Mouse (Mus musculus): Measurements from ENCODE around the gene Phyhd1. TPM values are rescaled to one million over a fixed set of nuclear protein-coding genes. Genes with fewer than 3 reads are reported as not detected.
A peak's percentile ranks its signal among the peaks of the same experiment; 100 is the strongest.

Phyhd1 gene
- polyA plus RNA-seq, 1 experiment = 11.4 TPM

- Histone ChIP-seq H3K9ac (ENCODE audit: low read depth, poor library complexity, severe bottlenecking) (no peak overlapping the region), H3K27me3 (ENCODE audit: control insufficient read depth, insufficient read depth, low read length, poor library complexity, severe bottlenecking) (no peaks in the 10 kb centered on the region), H3K27ac (ENCODE audit: insufficient read depth, low read length) (no peak overlapping the region), H3K9me3 (replicated peaks; ENCODE audit: control insufficient read depth, insufficient read depth, low read length, poor library complexity, severe bottlenecking) (no peaks in the 10 kb centered on the region), H3K4me3 (ENCODE audit: low read depth, low read length) (no peak overlapping the region), H3K36me3 (ENCODE audit: control insufficient read depth, insufficient read depth, low read length, poor library complexity, severe bottlenecking) (no peaks in the 10 kb centered on the region), H3K4me1 (ENCODE audit: control insufficient read depth, insufficient read depth, low read length) (peaks cover 8% of the 10 kb centered on the region)
- TF ChIP-seq POLR2A (IDR thresholded peaks at IDR 0.05; ENCODE audit: insufficient read depth, low read length) = no peak
Observed at GRCm38 (mm10) chr2:30262840-30263441, 3.1 kb upstream of the Phyhd1 start.

GRCm38 (mm10) chr2:30263811-30264210 lies 2.2 kb upstream of the Phyhd1 start:
- Histone ChIP-seq H3K9ac (ENCODE audit: low read depth, poor library complexity, severe bottlenecking) (no peak overlapping the region), H3K27ac (ENCODE audit: insufficient read depth, low read length) (0 out of 2 replicates have a peak overlapping the region, but pooled peaks have one; percentile 11), H3K4me1 (ENCODE audit: control insufficient read depth, insufficient read depth, low read length) (peaks cover 6% of the 10 kb centered on the region), H3K36me3 (ENCODE audit: control insufficient read depth, insufficient read depth, low read length, poor library complexity, severe bottlenecking) (no peaks in the 10 kb centered on the region), H3K9me3 (replicated peaks; ENCODE audit: control insufficient read depth, insufficient read depth, low read length, poor library complexity, severe bottlenecking) (no peaks in the 10 kb centered on the region), H3K27me3 (ENCODE audit: control insufficient read depth, insufficient read depth, low read length, poor library complexity, severe bottlenecking) (no peaks in the 10 kb centered on the region), H3K4me3 (ENCODE audit: low read depth, low read length) (no peak overlapping the region)
- TF ChIP-seq CTCF (IDR thresholded peaks at IDR 0.05; ENCODE audit: low read depth, low read length) = no peak
- no peak for TF ChIP-seq EP300 (IDR thresholded peaks at IDR 0.05; ENCODE audit: insufficient read depth, low read depth, low read length)
- no peak for TF ChIP-seq POLR2A (IDR thresholded peaks at IDR 0.05; ENCODE audit: insufficient read depth, low read length)

DNA sequence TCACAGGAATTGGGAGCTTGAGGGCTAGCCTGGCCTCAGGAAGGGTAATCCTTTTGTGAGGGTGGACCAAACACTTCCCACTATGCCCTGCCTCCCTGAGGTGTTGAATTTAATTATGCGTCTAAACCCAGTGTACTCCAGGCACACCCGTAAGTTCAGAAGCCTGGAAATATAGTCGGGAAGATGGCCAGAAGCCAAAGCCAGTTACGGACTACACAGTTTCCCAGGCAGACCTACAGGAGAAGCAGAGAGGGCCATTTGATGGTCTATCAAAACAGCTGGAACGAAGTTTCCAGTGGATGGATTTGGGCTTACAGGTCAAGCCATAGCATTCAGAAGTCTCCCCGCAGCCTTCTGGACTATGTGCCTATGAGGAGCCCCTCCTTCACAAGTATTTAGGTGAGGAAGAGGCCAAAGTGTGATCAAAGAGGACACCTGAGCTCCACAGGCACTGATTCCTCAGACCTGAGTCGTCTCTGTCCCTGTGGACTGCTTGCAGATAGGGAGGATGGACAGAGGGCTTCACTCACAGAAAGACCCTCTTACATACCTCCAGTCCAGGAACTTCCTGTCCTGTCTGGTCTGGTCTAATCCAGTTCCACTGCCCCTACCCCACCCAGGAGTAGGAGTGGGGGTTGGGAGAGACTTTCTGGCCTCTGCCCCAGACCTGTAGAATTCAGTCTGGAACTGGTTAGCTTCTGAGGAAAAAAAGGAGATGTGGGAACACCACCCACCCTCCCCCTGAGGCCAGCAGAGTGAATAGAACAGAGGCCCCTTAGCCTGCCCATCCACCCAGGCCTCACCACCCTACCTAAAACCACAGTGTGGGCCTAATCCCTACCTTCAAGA lies 1.1 kb upstream of the Phyhd1 start:
- H3K27ac ChIP-seq (ENCODE audit: insufficient read depth, low read length) = peak overlapping the region; percentile 83
- 0 out of 2 replicates have a peak overlapping the region, but pooled peaks have one; percentile 55 for H3K9ac ChIP-seq (ENCODE audit: low read depth, poor library complexity, severe bottlenecking)
- TF ChIP-seq CTCF (IDR thresholded peaks at IDR 0.05; ENCODE audit: low read depth, low read length) (no peak), POLR2A (IDR thresholded peaks at IDR 0.05; ENCODE audit: insufficient read depth, low read length) (no peak), EP300 (IDR thresholded peaks at IDR 0.05; ENCODE audit: insufficient read depth, low read depth, low read length) (peak; percentile 89)
- no peaks in the 10 kb centered on the region for H3K36me3 ChIP-seq (ENCODE audit: control insufficient read depth, insufficient read depth, low read length, poor library complexity, severe bottlenecking)
- no peaks in the 10 kb centered on the region for H3K9me3 ChIP-seq (replicated peaks; ENCODE audit: control insufficient read depth, insufficient read depth, low read length, poor library complexity, severe bottlenecking)
- H3K4me3 ChIP-seq (ENCODE audit: low read depth, low read length) = no peak overlapping the region
- peaks cover 6% of the 10 kb centered on the region for H3K4me1 ChIP-seq (ENCODE audit: control insufficient read depth, insufficient read depth, low read length)
- no peaks in the 10 kb centered on the region for H3K27me3 ChIP-seq (ENCODE audit: control insufficient read depth, insufficient read depth, low read length, poor library complexity, severe bottlenecking)

GRCm38 (mm10) chr2:30266392-30266941 lies 464 bp downstream of the Phyhd1 start:
- Histone ChIP-seq H3K9me3 (replicated peaks; ENCODE audit: control insufficient read depth, insufficient read depth, low read length, poor library complexity, severe bottlenecking) (no peaks in the 10 kb centered on the region), H3K9ac (ENCODE audit: low read depth, poor library complexity, severe bottlenecking) (peak overlapping the region; percentile 55), H3K4me3 (ENCODE audit: low read depth, low read length) (peak overlapping the region; percentile 30), H3K36me3 (ENCODE audit: control insufficient read depth, insufficient read depth, low read length, poor library complexity, severe bottlenecking) (no peaks in the 10 kb centered on the region), H3K4me1 (ENCODE audit: control insufficient read depth, insufficient read depth, low read length) (peaks cover 6% of the 10 kb centered on the region), H3K27ac (ENCODE audit: insufficient read depth, low read length) (peak overlapping the region; percentile 83), H3K27me3 (ENCODE audit: control insufficient read depth, insufficient read depth, low read length, poor library complexity, severe bottlenecking) (no peaks in the 10 kb centered on the region)
- no peak for TF ChIP-seq EP300 (IDR thresholded peaks at IDR 0.05; ENCODE audit: insufficient read depth, low read depth, low read length)
- TF ChIP-seq POLR2A (IDR thresholded peaks at IDR 0.05; ENCODE audit: insufficient read depth, low read length) = no peak
- no peak for TF ChIP-seq CTCF (IDR thresholded peaks at IDR 0.05; ENCODE audit: low read depth, low read length)

- Histone ChIP-seq H3K36me3 (ENCODE audit: control insufficient read depth, insufficient read depth, low read length, poor library complexity, severe bottlenecking) (no peaks in the 10 kb centered on the region), H3K9ac (ENCODE audit: low read depth, poor library complexity, severe bottlenecking) (no peak overlapping the region)
- TF ChIP-seq EP300 (IDR thresholded peaks at IDR 0.05; ENCODE audit: insufficient read depth, low read depth, low read length) (no peak), CTCF (IDR thresholded peaks at IDR 0.05; ENCODE audit: low read depth, low read length) (no peak), POLR2A (IDR thresholded peaks at IDR 0.05; ENCODE audit: insufficient read depth, low read length) (no peak)
Observed at GRCm38 (mm10) chr2:30267466-30267865, 1.5 kb downstream of the Phyhd1 start.

GRCm38 (mm10) chr2:30268371-30268770 lies 2.4 kb downstream of the Phyhd1 start:
- Histone ChIP-seq H3K9ac (ENCODE audit: low read depth, poor library complexity, severe bottlenecking) (no peak overlapping the region), H3K4me3 (ENCODE audit: low read depth, low read length) (no peak overlapping the region), H3K4me1 (ENCODE audit: control insufficient read depth, insufficient read depth, low read length) (peaks cover 6% of the 10 kb centered on the region), H3K27ac (ENCODE audit: insufficient read depth, low read length) (no peak overlapping the region), H3K27me3 (ENCODE audit: control insufficient read depth, insufficient read depth, low read length, poor library complexity, severe bottlenecking) (no peaks in the 10 kb centered on the region), H3K9me3 (replicated peaks; ENCODE audit: control insufficient read depth, insufficient read depth, low read length, poor library complexity, severe bottlenecking) (no peaks in the 10 kb centered on the region), H3K36me3 (ENCODE audit: control insufficient read depth, insufficient read depth, low read length, poor library complexity, severe bottlenecking) (no peaks in the 10 kb centered on the region)
- TF ChIP-seq CTCF (IDR thresholded peaks at IDR 0.05; ENCODE audit: low read depth, low read length) = no peak
- TF ChIP-seq POLR2A (IDR thresholded peaks at IDR 0.05; ENCODE audit: insufficient read depth, low read length) = no peak
- no peak for TF ChIP-seq EP300 (IDR thresholded peaks at IDR 0.05; ENCODE audit: insufficient read depth, low read depth, low read length)

More at GRCm38 (mm10) chr2:30267466-30267865, 1.5 kb downstream of the Phyhd1 start:
- no peak overlapping the region for H3K4me3 ChIP-seq (ENCODE audit: low read depth, low read length)
- H3K27me3 ChIP-seq (ENCODE audit: control insufficient read depth, insufficient read depth, low read length, poor library complexity, severe bottlenecking) = no peaks in the 10 kb centered on the region
- H3K27ac ChIP-seq (ENCODE audit: insufficient read depth, low read length) = peak overlapping the region; percentile 66; the same call in 1 of the 2 replicates
- H3K4me1 ChIP-seq (ENCODE audit: control insufficient read depth, insufficient read depth, low read length) = peaks cover 6% of the 10 kb centered on the region
- no peaks in the 10 kb centered on the region for H3K9me3 ChIP-seq (replicated peaks; ENCODE audit: control insufficient read depth, insufficient read depth, low read length, poor library complexity, severe bottlenecking)

Measured in ES-Bruce4 (cell line).